Mouse (Mus musculus) myocyte (in vitro differentiated cells): Measurements from ENCODE around the gene Cytl1. TPM values are rescaled to one million over a fixed set of nuclear protein-coding genes. Genes with fewer than 3 reads are reported as not detected.

Experiments used
- H3K27me3 ChIP-seq: one replicate; pipeline ENCODE4 v1.6.1; 2011; ENCODE audit not compliant: control insufficient read depth, insufficient read depth, insufficient read length
- H3K36me3 ChIP-seq: one replicate; pipeline ENCODE4 v1.6.1; 2011; ENCODE audit not compliant: control insufficient read depth, insufficient read depth
- H3K4me2 ChIP-seq: one replicate; pipeline ENCODE4 v1.6.1; 2011; ENCODE audit warnings: low read depth, control low read depth
- H3K4me3 ChIP-seq: one replicate; pipeline ENCODE4 v1.5.1; 2011; ENCODE audit warnings: mild to moderate bottlenecking, control low read depth, moderate library complexity
- H3K79me2 ChIP-seq: one replicate; pipeline ENCODE4 v1.6.1; 2011; ENCODE audit not compliant: control insufficient read depth, insufficient read depth
- H3ac ChIP-seq: one replicate; pipeline ENCODE4 v1.6.1; 2011; ENCODE audit not compliant: control insufficient read depth, insufficient read length
- CEBPB ChIP-seq: IDR thresholded peaks from 2 replicates; pipeline ENCODE4 v1.6.1; 2011; ENCODE audit warnings: mild to moderate bottlenecking, moderate library complexity; ENCODE audit not compliant: poor library complexity, insufficient read depth, severe bottlenecking
- E2F4 ChIP-seq: IDR thresholded peaks from one replicate; pipeline ENCODE4 v1.6.1; 2011; ENCODE audit warnings: mild to moderate bottlenecking, control low read depth, moderate library complexity; ENCODE audit not compliant: insufficient read depth
- MAX ChIP-seq: IDR thresholded peaks from one replicate; pipeline ENCODE4 v1.6.1; 2011; ENCODE audit warnings: low read depth, mild to moderate bottlenecking, control low read depth
- MYOD1 ChIP-seq, 3 experiments: IDR thresholded peaks; one replicate each; pipeline ENCODE4 v1.6.1; 2011; ENCODE audit warnings: control low read depth in 2 of 3, low read depth in 2 of 3, mild to moderate bottlenecking in 2 of 3, moderate library complexity in 1 of 3; ENCODE audit not compliant: insufficient read length in 2 of 3, control insufficient read depth in 1 of 3
- MYOG ChIP-seq, 3 experiments: IDR thresholded peaks; one replicate each; pipeline ENCODE4 v1.6.1; 2011; ENCODE audit warnings: control low read depth in 2 of 3, low read depth in 2 of 3, mild to moderate bottlenecking in 2 of 3; ENCODE audit not compliant: insufficient read length in 2 of 3, control insufficient read depth in 1 of 3, insufficient read depth in 1 of 3
- POLR2A ChIP-seq: IDR thresholded peaks from one replicate; pipeline ENCODE4 v1.6.1; 2011; ENCODE audit warnings: low read depth, mild to moderate bottlenecking, control low read depth, moderate library complexity; ENCODE audit not compliant: insufficient read length
- POLR2AphosphoS2 ChIP-seq: IDR thresholded peaks from one replicate; pipeline ENCODE4 v1.6.1; 2011; ENCODE audit warnings: low read depth, control low read depth; ENCODE audit not compliant: insufficient read length
- REST ChIP-seq: IDR thresholded peaks from one replicate; pipeline ENCODE4 v1.6.1; 2011; ENCODE audit warnings: mild to moderate bottlenecking, control low read depth, moderate library complexity; ENCODE audit not compliant: insufficient read depth, insufficient read length
- SRF ChIP-seq: IDR thresholded peaks from one replicate; pipeline ENCODE4 v1.6.1; 2011; ENCODE audit warnings: low read depth; ENCODE audit not compliant: control insufficient read depth, insufficient read length
- TCF12 ChIP-seq: IDR thresholded peaks from one replicate; pipeline ENCODE4 v1.6.1; 2011; ENCODE audit warnings: mild to moderate bottlenecking, control low read depth; ENCODE audit not compliant: poor library complexity, insufficient read depth, severe bottlenecking
- TCF3 ChIP-seq: IDR thresholded peaks from one replicate; pipeline ENCODE4 v1.6.1; 2011; ENCODE audit warnings: low read depth, control low read depth; ENCODE audit not compliant: insufficient read length
- USF1 ChIP-seq: IDR thresholded peaks from one replicate; pipeline ENCODE4 v1.6.1; 2011; ENCODE audit warnings: low read depth, mild to moderate bottlenecking, control low read depth, moderate library complexity
- polyA plus RNA-seq: library from polyadenylated mRNA; unstranded; fragments of >200 nt; fragmentation: generic; extraction: Trizol; gene quantifications from one replicate; pipeline ENCODE4 v1.2.1, GENCODE M21; 2012; ENCODE audit warnings: missing spikeins

The Cytl1 gene
- not detected for polyA plus RNA-seq

DNA sequence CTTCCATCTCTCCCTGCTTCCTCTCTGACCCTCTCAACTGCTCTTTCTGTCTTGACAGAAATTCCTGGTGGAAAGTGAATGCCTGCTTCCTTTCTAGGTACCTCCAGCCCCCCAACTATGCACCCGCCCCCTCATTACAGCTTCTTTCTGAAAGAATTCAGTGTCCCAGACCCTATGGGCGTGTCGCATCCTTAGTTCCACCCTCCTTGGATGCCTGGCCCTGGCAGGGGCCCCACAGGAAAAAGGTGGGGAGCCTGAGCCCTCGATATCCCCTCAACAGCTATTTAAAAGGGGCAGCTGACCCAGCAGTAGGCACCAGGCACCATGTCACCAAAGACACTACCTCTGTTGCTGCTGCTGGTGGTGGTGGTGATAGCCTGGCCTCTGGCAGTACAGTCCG lies at the start of gene Cytl1:
Gene Cytl1, plus strand, starts transcription at position 296 of the 400 bp plus-strand sequence.
- Histone ChIP-seq H3K4me2 (no peak within 1 kb of the TSS), H3K27me3 (no peaks in the 10 kb centered on the region), H3K4me3 (no peak within 1 kb of the TSS), H3K36me3 (no peaks in the 10 kb centered on the region), H3K79me2 (no peaks in the 10 kb centered on the region), H3ac (no peak within 1 kb of the TSS)
- TF ChIP-seq TCF12: no peak
- no peak for TF ChIP-seq POLR2A
- TF ChIP-seq REST: no peak
- TF ChIP-seq SRF: no peak
- TF ChIP-seq MYOG (IDR thresholded peaks at IDR 0.05; ENCODE audit: control insufficient read depth in 1 of 3, insufficient read depth in 1 of 3, insufficient read length in 2 of 3, low read depth in 2 of 3): no peak
- TF ChIP-seq MYOD1 (IDR thresholded peaks at IDR 0.05; ENCODE audit: control insufficient read depth in 1 of 3, insufficient read length in 2 of 3, low read depth in 2 of 3): no peak
- no peak for TF ChIP-seq USF1
- TF ChIP-seq CEBPB: no peak
- no peak for TF ChIP-seq MAX
- no peak for TF ChIP-seq POLR2AphosphoS2
- no peak for TF ChIP-seq TCF3
- TF ChIP-seq E2F4: no peak

DNA sequence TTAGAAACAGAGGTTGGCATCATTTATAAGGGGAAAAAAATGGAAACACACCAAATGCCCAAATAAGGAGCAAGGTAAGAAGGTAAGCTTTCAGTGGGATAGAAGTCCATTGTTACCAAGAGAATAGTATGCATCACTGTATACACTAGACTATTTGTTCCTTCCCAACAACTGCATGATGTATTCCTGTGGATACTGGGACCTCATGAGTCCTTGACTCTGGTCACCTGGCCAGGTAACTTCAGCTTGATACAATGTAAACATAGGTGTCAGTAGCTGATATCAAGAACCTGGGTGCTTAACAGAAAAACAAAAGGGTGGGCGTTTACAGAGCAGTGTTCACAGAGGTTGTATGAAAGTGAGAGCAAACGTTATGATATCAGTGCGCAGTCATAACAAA lies 42.6 kb upstream of the Cytl1 start:
- Histone ChIP-seq H3K36me3 (no peaks in the 10 kb centered on the region), H3K4me2 (no peak overlapping the region), H3K79me2 (no peaks in the 10 kb centered on the region), H3K4me3 (no peak overlapping the region), H3K27me3 (peaks cover 25% of the 10 kb centered on the region), H3ac (no peak overlapping the region)
- no peak for TF ChIP-seq TCF3
- no peak for TF ChIP-seq TCF12
- TF ChIP-seq POLR2AphosphoS2: no peak

DNA sequence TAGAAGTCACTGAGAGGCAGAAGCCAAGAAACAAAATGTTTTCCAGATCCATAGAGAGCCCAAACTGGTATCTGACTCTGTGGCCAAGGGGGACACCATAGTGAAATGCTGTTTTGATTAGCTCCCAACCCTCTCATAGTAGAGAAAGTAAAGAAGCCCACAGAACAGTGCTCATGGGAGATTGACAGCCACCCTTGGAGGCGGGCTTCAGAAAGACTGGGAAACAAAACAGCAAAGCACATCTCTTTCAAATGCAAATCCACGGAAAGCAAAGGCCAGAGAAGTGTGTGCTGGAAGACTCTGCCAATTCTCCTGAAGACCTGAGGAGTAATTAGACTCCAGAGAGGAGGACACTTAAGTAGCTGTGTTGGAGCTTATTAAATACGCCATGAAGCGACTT lies 39.5 kb upstream of the Cytl1 start:
- Histone ChIP-seq H3K4me3 (no peak overlapping the region), H3K4me2 (no peak overlapping the region), H3ac (no peak overlapping the region), H3K27me3 (peaks cover 30% of the 10 kb centered on the region), H3K36me3 (no peaks in the 10 kb centered on the region), H3K79me2 (no peaks in the 10 kb centered on the region)
- TF ChIP-seq TCF3: no peak
- no peak for TF ChIP-seq TCF12
- no peak for TF ChIP-seq CEBPB
- TF ChIP-seq MYOD1 (IDR thresholded peaks at IDR 0.05; ENCODE audit: control insufficient read depth in 1 of 3, insufficient read length in 2 of 3, low read depth in 2 of 3): no peak
- no peak for TF ChIP-seq REST
- no peak for TF ChIP-seq POLR2AphosphoS2
- TF ChIP-seq MAX: no peak
- TF ChIP-seq USF1: no peak
- TF ChIP-seq SRF: no peak

DNA sequence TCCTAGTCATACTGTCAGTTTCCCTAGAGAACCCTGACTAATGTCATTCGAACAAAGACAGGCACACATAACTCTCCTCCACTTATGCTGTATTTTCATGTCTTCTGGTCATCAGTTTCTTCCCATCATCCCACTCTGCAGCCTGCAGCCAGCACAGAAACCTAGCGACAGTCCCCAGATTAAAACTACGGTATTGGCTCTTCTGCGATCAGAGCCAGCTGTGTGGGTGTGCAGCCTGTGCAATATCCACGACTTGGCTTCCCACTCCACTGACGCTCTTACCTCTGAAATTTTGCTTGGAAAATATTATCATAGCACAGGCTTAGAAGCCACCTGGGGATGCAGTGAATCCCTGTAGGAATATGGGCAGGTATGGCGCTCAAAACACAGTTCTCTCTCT lies 38.0 kb upstream of the Cytl1 start:
- Histone ChIP-seq H3K79me2 (no peaks in the 10 kb centered on the region), H3ac (no peak overlapping the region), H3K27me3 (peaks cover 30% of the 10 kb centered on the region), H3K4me2 (no peak overlapping the region), H3K4me3 (no peak overlapping the region), H3K36me3 (no peaks in the 10 kb centered on the region)
- TF ChIP-seq USF1: no peak
- no peak for TF ChIP-seq POLR2A
- no peak for TF ChIP-seq CEBPB
- no peak for TF ChIP-seq MYOG (IDR thresholded peaks at IDR 0.05; ENCODE audit: control insufficient read depth in 1 of 3, insufficient read depth in 1 of 3, insufficient read length in 2 of 3, low read depth in 2 of 3)
- no peak for TF ChIP-seq SRF
- TF ChIP-seq MYOD1 (IDR thresholded peaks at IDR 0.05; ENCODE audit: control insufficient read depth in 1 of 3, insufficient read length in 2 of 3, low read depth in 2 of 3): no peak
- TF ChIP-seq TCF3: no peak
- TF ChIP-seq REST: no peak
- TF ChIP-seq TCF12: no peak
- TF ChIP-seq POLR2AphosphoS2: no peak
- no peak for TF ChIP-seq E2F4
- no peak for TF ChIP-seq MAX

DNA sequence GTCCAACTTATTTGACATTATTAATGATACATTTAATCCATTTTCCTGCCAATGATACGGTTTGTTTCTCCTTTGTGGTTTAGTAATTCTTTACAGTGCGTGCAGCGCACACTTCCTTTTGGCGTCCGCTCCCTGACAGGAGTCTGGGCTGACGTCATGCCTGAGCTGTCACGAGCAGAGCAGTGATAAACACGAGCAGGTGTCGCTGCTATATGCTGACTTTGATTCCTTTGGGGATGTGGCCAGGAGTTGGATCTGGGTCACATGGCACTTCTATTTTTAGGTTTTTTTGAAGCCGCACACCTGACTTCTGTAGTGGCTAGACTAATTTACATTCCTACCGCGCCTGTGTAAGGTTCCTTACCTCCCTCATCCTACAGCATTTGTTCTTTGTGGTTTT lies 35.6 kb upstream of the Cytl1 start:
- no peak overlapping the region for H3K4me2 ChIP-seq
- peaks cover 20% of the 10 kb centered on the region for H3K27me3 ChIP-seq
- TF ChIP-seq REST (no peak), SRF (no peak), CEBPB (no peak), TCF12 (peak; percentile 7), USF1 (peak; percentile 85), MAX (no peak), POLR2A (no peak), POLR2AphosphoS2 (no peak), MYOD1 (IDR thresholded peaks at IDR 0.05; ENCODE audit: control insufficient read depth in 1 of 3, insufficient read length in 2 of 3, low read depth in 2 of 3) (peak; percentile 47 to 97 (median 95)), TCF3 (no peak), MYOG (IDR thresholded peaks at IDR 0.05; ENCODE audit: control insufficient read depth in 1 of 3, insufficient read depth in 1 of 3, insufficient read length in 2 of 3, low read depth in 2 of 3) (peak in 1 of 3 experiments; percentile 25)
- H3K36me3 ChIP-seq: no peaks in the 10 kb centered on the region
- H3K79me2 ChIP-seq: no peaks in the 10 kb centered on the region
- no peak overlapping the region for H3ac ChIP-seq
- H3K4me3 ChIP-seq: no peak overlapping the region
